Mouse (Mus musculus): ENCODE results near the gene Kptn.

Kptn gene

GRCm38 (mm10) chr7:16162036-16162435, 42.3 kb downstream of the Kptn start:
- DNase-seq = no peak

- no peak for DNase-seq
These were observed 52.5 kb downstream of the Kptn start for GRCm38 (mm10) chr7:16172141-16172581.

- no peak for DNase-seq
These were observed 53.0 kb downstream of the Kptn start for GRCm38 (mm10) chr7:16172586-16173140.

GRCm38 (mm10) chr7:16173146-16173545, 53.5 kb downstream of the Kptn start:
- no peak for DNase-seq

GRCm38 (mm10) chr7:16174597-16175541, 55.2 kb downstream of the Kptn start, which contains the start of gene Meis3:
Meis3 (plus strand) TSS chr7:16175090.
- peak; percentile 21 for DNase-seq

GRCm38 (mm10) chr7:16175542-16175931, 55.8 kb downstream of the Kptn start:
- no peak for DNase-seq

Measured in liver (tissue).